Mouse (Mus musculus): ENCODE results near the gene Cep97.

GRCm38 (mm10) chr16:55901839-55902756 lies 32.6 kb downstream of the Cep97 start:
- TF ChIP-seq CTCF (IDR thresholded peaks at IDR 0.05; ENCODE audit: borderline replicate concordance, extremely low read depth, insufficient read depth, insufficient read length) (no peak), POLR2A (IDR thresholded peaks at IDR 0.05; ENCODE audit: borderline replicate concordance, extremely low read depth, insufficient read depth, insufficient read length, poor library complexity, severe bottlenecking) (no peak)

All from brain, embryonic 14.5 days (tissue).